Mouse (Mus musculus): Measurements from ENCODE around the gene Retnlb. TPM values are rescaled to one million over a fixed set of nuclear protein-coding genes. Genes with fewer than 3 reads are reported as not detected.

The Retnlb gene
- polyA plus RNA-seq (2012), result not detected in 2 replicates

GRCm38 (mm10) chr16:48816695-48817094 lies at the start of gene Retnlb:
Gene Retnlb (plus strand): TSS chr16:48816856.
- Histone ChIP-seq H3K4me1 (ENCODE audit: control insufficient read depth) (no peaks in the 10 kb centered on the region), H3K9me3 (ENCODE audit: control insufficient read depth, low read length) (no peaks in the 10 kb centered on the region), H3K4me3 (replicated peaks) (no peak within 1 kb of the TSS), H3K36me3 (ENCODE audit: control insufficient read depth) (no peaks in the 10 kb centered on the region), H3K27me3 (ENCODE audit: control insufficient read depth) (no peaks in the 10 kb centered on the region)
- no peak for TF ChIP-seq GATA1 (IDR thresholded peaks at IDR 0.05; ENCODE audit: low read length)
- no peak for TF ChIP-seq TAL1 (IDR thresholded peaks at IDR 0.05; ENCODE audit: low read length)

GRCm38 (mm10) chr16:48769183-48769582 lies 47.5 kb upstream of the Retnlb start:
- Histone ChIP-seq H3K27me3 (ENCODE audit: control insufficient read depth) (no peaks in the 10 kb centered on the region), H3K4me1 (ENCODE audit: control insufficient read depth) (no peaks in the 10 kb centered on the region), H3K4me3 (replicated peaks) (no peak overlapping the region), H3K9me3 (ENCODE audit: control insufficient read depth, low read length) (no peaks in the 10 kb centered on the region), H3K36me3 (ENCODE audit: control insufficient read depth) (no peaks in the 10 kb centered on the region)
- TF ChIP-seq GATA1 (IDR thresholded peaks at IDR 0.05; ENCODE audit: low read length) (no peak), TAL1 (IDR thresholded peaks at IDR 0.05; ENCODE audit: low read length) (no peak)

GRCm38 (mm10) chr16:48771971-48772445 lies 44.6 kb upstream of the Retnlb start, which contains the start of gene Trat1:
Gene Trat1 (minus strand): TSS chr16:48772021.
- Histone ChIP-seq H3K27me3 (ENCODE audit: control insufficient read depth) (no peaks in the 10 kb centered on the region), H3K4me3 (replicated peaks) (no peak within 1 kb of the TSS), H3K4me1 (ENCODE audit: control insufficient read depth) (no peaks in the 10 kb centered on the region), H3K9me3 (ENCODE audit: control insufficient read depth, low read length) (no peaks in the 10 kb centered on the region), H3K36me3 (ENCODE audit: control insufficient read depth) (no peaks in the 10 kb centered on the region)
- TF ChIP-seq GATA1 (IDR thresholded peaks at IDR 0.05; ENCODE audit: low read length) (no peak), TAL1 (IDR thresholded peaks at IDR 0.05; ENCODE audit: low read length) (no peak)

- H3K9me3 ChIP-seq (ENCODE audit: control insufficient read depth, low read length), result no peaks in the 10 kb centered on the region
- TF ChIP-seq TAL1 (IDR thresholded peaks at IDR 0.05; ENCODE audit: low read length) (no peak), GATA1 (IDR thresholded peaks at IDR 0.05; ENCODE audit: low read length) (no peak)
- H3K4me3 ChIP-seq (replicated peaks), result no peak overlapping the region
- H3K36me3 ChIP-seq (ENCODE audit: control insufficient read depth), result no peaks in the 10 kb centered on the region
- no peaks in the 10 kb centered on the region for H3K27me3 ChIP-seq (ENCODE audit: control insufficient read depth)
- H3K4me1 ChIP-seq (ENCODE audit: control insufficient read depth), result no peaks in the 10 kb centered on the region
Measured at GRCm38 (mm10) chr16:48777254-48777653, 39.4 kb upstream of the Retnlb start.

- Histone ChIP-seq H3K4me1 (ENCODE audit: control insufficient read depth) (no peaks in the 10 kb centered on the region), H3K27me3 (ENCODE audit: control insufficient read depth) (no peaks in the 10 kb centered on the region), H3K9me3 (ENCODE audit: control insufficient read depth, low read length) (no peaks in the 10 kb centered on the region), H3K4me3 (replicated peaks) (no peak overlapping the region), H3K36me3 (ENCODE audit: control insufficient read depth) (no peaks in the 10 kb centered on the region)
- TF ChIP-seq GATA1 (IDR thresholded peaks at IDR 0.05; ENCODE audit: low read length) (no peak), TAL1 (IDR thresholded peaks at IDR 0.05; ENCODE audit: low read length) (no peak)
Measured at GRCm38 (mm10) chr16:48786258-48786657, 30.4 kb upstream of the Retnlb start.

GRCm38 (mm10) chr16:48788704-48789185 lies 27.9 kb upstream of the Retnlb start:
- H3K27me3 ChIP-seq (ENCODE audit: control insufficient read depth), result no peaks in the 10 kb centered on the region
- no peaks in the 10 kb centered on the region for H3K4me1 ChIP-seq (ENCODE audit: control insufficient read depth)
- H3K36me3 ChIP-seq (ENCODE audit: control insufficient read depth), result no peaks in the 10 kb centered on the region
- H3K4me3 ChIP-seq (replicated peaks), result no peak overlapping the region
- no peak for TF ChIP-seq GATA1 (IDR thresholded peaks at IDR 0.05; ENCODE audit: low read length)
- no peak for TF ChIP-seq TAL1 (IDR thresholded peaks at IDR 0.05; ENCODE audit: low read length)
- H3K9me3 ChIP-seq (ENCODE audit: control insufficient read depth, low read length), result no peaks in the 10 kb centered on the region

GRCm38 (mm10) chr16:48798285-48798684 lies 18.4 kb upstream of the Retnlb start:
- H3K4me1 ChIP-seq (ENCODE audit: control insufficient read depth), result no peaks in the 10 kb centered on the region
- H3K4me3 ChIP-seq (replicated peaks), result no peak overlapping the region
- H3K36me3 ChIP-seq (ENCODE audit: control insufficient read depth), result no peaks in the 10 kb centered on the region
- H3K27me3 ChIP-seq (ENCODE audit: control insufficient read depth), result no peaks in the 10 kb centered on the region
- TF ChIP-seq GATA1 (IDR thresholded peaks at IDR 0.05; ENCODE audit: low read length), result no peak
- no peak for TF ChIP-seq TAL1 (IDR thresholded peaks at IDR 0.05; ENCODE audit: low read length)
- H3K9me3 ChIP-seq (ENCODE audit: control insufficient read depth, low read length), result no peaks in the 10 kb centered on the region

GRCm38 (mm10) chr16:48799470-48799869 lies 17.2 kb upstream of the Retnlb start:
- Histone ChIP-seq H3K36me3 (ENCODE audit: control insufficient read depth) (no peaks in the 10 kb centered on the region), H3K4me1 (ENCODE audit: control insufficient read depth) (no peaks in the 10 kb centered on the region), H3K4me3 (replicated peaks) (no peak overlapping the region), H3K27me3 (ENCODE audit: control insufficient read depth) (no peaks in the 10 kb centered on the region), H3K9me3 (ENCODE audit: control insufficient read depth, low read length) (no peaks in the 10 kb centered on the region)
- TF ChIP-seq GATA1 (IDR thresholded peaks at IDR 0.05; ENCODE audit: low read length) (no peak), TAL1 (IDR thresholded peaks at IDR 0.05; ENCODE audit: low read length) (no peak)

- Histone ChIP-seq H3K27me3 (ENCODE audit: control insufficient read depth) (no peaks in the 10 kb centered on the region), H3K9me3 (ENCODE audit: control insufficient read depth, low read length) (no peaks in the 10 kb centered on the region), H3K4me1 (ENCODE audit: control insufficient read depth) (no peaks in the 10 kb centered on the region), H3K36me3 (ENCODE audit: control insufficient read depth) (no peaks in the 10 kb centered on the region), H3K4me3 (replicated peaks) (no peak overlapping the region)
- TF ChIP-seq GATA1 (IDR thresholded peaks at IDR 0.05; ENCODE audit: low read length) (no peak), TAL1 (IDR thresholded peaks at IDR 0.05; ENCODE audit: low read length) (no peak)
Measured at GRCm38 (mm10) chr16:48800906-48801305, 15.8 kb upstream of the Retnlb start.

- no peak for TF ChIP-seq GATA1 (IDR thresholded peaks at IDR 0.05; ENCODE audit: low read length)
- TF ChIP-seq TAL1 (IDR thresholded peaks at IDR 0.05; ENCODE audit: low read length), result no peak
- Histone ChIP-seq H3K4me1 (ENCODE audit: control insufficient read depth) (no peaks in the 10 kb centered on the region), H3K4me3 (replicated peaks) (no peak overlapping the region), H3K36me3 (ENCODE audit: control insufficient read depth) (no peaks in the 10 kb centered on the region), H3K27me3 (ENCODE audit: control insufficient read depth) (no peaks in the 10 kb centered on the region), H3K9me3 (ENCODE audit: control insufficient read depth, low read length) (no peaks in the 10 kb centered on the region)
Measured at GRCm38 (mm10) chr16:48805412-48805811, 11.2 kb upstream of the Retnlb start.
